Mouse (Mus musculus): ENCODE results near the gene Ccnq. TPM values are rescaled to one million over a fixed set of nuclear protein-coding genes. Genes with fewer than 3 reads are reported as not detected.
A peak's percentile ranks its signal among the peaks of the same experiment; 100 is the strongest.

The Ccnq gene
- total and polyA plus RNA-seq, 2 experiments from 2014 or later = 35.4 to 35.9 TPM

DNA sequence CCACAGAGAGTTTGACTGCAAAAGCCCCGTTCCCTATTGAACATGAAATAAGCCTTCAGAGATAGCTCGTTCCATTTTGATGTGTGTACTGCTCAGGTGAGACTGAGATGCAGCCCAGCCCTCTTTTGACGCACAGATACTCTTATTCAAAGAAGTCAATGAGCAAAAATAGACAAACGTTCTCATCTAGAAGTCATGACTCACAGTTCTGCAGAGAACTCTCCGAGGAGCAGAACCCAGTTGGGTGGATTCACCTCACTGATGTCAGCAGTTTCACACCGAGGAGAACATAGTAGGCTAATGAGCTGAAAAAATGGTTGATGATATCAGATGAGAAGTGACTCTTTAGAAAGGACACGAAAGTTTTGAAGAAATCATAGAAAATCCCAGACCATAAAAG lies 5.3 kb downstream of the Ccnq start:
- no peaks in the 10 kb centered on the region for H3K9me3 ChIP-seq (ENCODE audit: low read length)
- H3K4me2 ChIP-seq (ENCODE audit: low read depth, low read length) = no peak overlapping the region
- no peak overlapping the region for H3K9ac ChIP-seq (replicated peaks; ENCODE audit: low read length)
- H3K27me3 ChIP-seq (ENCODE audit: insufficient read depth, low read length) = no peaks in the 10 kb centered on the region
- ATAC-seq (no peak), DNase-seq (ENCODE audit: low spot score) (no peak)
- H3K4me1 ChIP-seq (ENCODE audit: insufficient read depth, low read length) = no peaks in the 10 kb centered on the region
- no peak for TF ChIP-seq CTCF (IDR thresholded peaks at IDR 0.05; ENCODE audit: low read depth)
- 91% methylated on average over 7 of the region's 7 CpGs for WGBS
- H3K27ac ChIP-seq = no peak overlapping the region
- H3K4me3 ChIP-seq (ENCODE audit: low read length) = no peak overlapping the region
- no peaks in the 10 kb centered on the region for H3K36me3 ChIP-seq (ENCODE audit: insufficient read depth, low read length)

DNA sequence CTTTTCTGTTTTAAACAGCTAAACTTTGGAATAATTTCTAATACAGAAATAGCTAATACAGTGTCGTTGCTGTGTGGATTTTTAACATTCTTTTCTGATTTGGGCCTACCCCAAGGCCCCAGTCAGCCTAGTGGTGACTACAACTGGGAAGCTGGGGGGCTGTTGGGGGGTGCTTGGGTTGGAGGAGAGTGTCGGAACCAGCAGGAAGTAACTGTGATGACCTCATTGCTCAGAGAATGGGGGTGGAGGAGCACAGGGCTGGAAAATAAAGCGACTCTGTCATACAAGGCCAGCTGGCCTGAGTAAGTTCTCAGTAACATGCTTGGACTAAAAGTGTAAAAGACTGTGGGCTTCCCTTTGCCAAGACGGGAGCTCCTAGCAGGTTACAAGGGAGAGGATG lies 6.1 kb downstream of the Ccnq start:
- no peak overlapping the region for H3K9ac ChIP-seq (replicated peaks; ENCODE audit: low read length)
- H3K27ac ChIP-seq = no peak overlapping the region
- H3K9me3 ChIP-seq (ENCODE audit: low read length) = no peaks in the 10 kb centered on the region
- no peaks in the 10 kb centered on the region for H3K27me3 ChIP-seq (ENCODE audit: insufficient read depth, low read length)
- no peak for DNase-seq (ENCODE audit: low spot score)
- 61% methylated on average over 4 of the region's 4 CpGs for WGBS
- H3K4me3 ChIP-seq (ENCODE audit: low read length) = no peak overlapping the region
- TF ChIP-seq CTCF (IDR thresholded peaks at IDR 0.05; ENCODE audit: low read depth) = no peak
- ATAC-seq = no peak
- no peak overlapping the region for H3K4me2 ChIP-seq (ENCODE audit: low read depth, low read length)
- H3K4me1 ChIP-seq (ENCODE audit: insufficient read depth, low read length) = no peaks in the 10 kb centered on the region
- H3K36me3 ChIP-seq (ENCODE audit: insufficient read depth, low read length) = no peaks in the 10 kb centered on the region

DNA sequence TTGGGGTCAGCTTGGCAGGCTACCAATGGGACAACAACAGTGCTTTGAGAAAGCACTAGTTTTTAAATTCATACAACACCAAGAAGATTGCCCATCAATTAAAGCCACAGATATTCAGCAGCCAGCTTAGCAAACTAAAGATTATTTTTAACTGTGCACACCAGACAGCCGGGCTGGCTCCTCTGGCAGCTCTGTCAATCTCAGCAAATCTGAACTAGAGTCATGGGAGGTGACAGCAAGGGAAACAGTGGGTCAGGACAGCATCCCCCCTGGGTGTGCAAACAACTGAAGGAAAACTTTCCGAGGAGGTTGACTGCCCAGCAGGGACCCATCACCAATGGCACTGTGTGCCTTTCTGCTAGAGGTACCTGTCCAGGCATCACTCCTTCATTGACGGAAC lies 9.1 kb downstream of the Ccnq start:
- no peak overlapping the region for H3K4me3 ChIP-seq (ENCODE audit: low read length)
- H3K9ac ChIP-seq (replicated peaks; ENCODE audit: low read length) = no peak overlapping the region
- H3K27me3 ChIP-seq (ENCODE audit: insufficient read depth, low read length) = no peaks in the 10 kb centered on the region
- 60% methylated on average over 3 of the region's 3 CpGs for WGBS
- no peaks in the 10 kb centered on the region for H3K36me3 ChIP-seq (ENCODE audit: insufficient read depth, low read length)
- H3K27ac ChIP-seq = no peak overlapping the region
- DNase-seq (ENCODE audit: low spot score) (no peak), ATAC-seq (no peak)
- H3K4me2 ChIP-seq (ENCODE audit: low read depth, low read length) = no peak overlapping the region
- H3K4me1 ChIP-seq (ENCODE audit: insufficient read depth, low read length) = no peaks in the 10 kb centered on the region
- no peak for TF ChIP-seq CTCF (IDR thresholded peaks at IDR 0.05; ENCODE audit: low read depth)
- H3K9me3 ChIP-seq (ENCODE audit: low read length) = no peaks in the 10 kb centered on the region

DNA sequence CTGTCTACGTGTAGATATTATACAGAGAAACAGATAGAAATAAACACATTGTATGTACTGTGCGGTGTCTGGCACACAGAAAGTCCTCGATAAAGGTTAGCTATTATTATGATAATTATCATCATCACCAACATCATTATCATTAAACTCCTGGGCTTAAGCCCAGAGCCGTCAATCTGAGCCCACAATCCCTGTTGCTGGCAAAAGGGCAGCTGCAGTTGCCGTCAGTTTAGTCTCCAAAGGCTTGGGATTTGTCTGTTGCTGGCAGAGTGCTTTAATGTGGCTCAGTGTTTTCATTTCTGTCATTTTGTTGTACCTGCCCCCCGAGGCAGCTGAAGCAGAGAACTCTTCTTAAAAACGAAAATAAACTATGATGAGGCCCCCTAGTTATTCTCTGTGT lies 9.6 kb downstream of the Ccnq start:
- no peaks in the 10 kb centered on the region for H3K36me3 ChIP-seq (ENCODE audit: insufficient read depth, low read length)
- H3K9ac ChIP-seq (replicated peaks; ENCODE audit: low read length) = no peak overlapping the region
- 37% methylated on average over 7 of the region's 7 CpGs for WGBS
- TF ChIP-seq CTCF (IDR thresholded peaks at IDR 0.05; ENCODE audit: low read depth) = no peak
- H3K9me3 ChIP-seq (ENCODE audit: low read length) = no peaks in the 10 kb centered on the region
- DNase-seq (ENCODE audit: low spot score) (peak; percentile 16), ATAC-seq (no peak)
- no peak overlapping the region for H3K4me3 ChIP-seq (ENCODE audit: low read length)
- no peak overlapping the region for H3K27ac ChIP-seq
- no peaks in the 10 kb centered on the region for H3K27me3 ChIP-seq (ENCODE audit: insufficient read depth, low read length)
- no peak overlapping the region for H3K4me2 ChIP-seq (ENCODE audit: low read depth, low read length)
- H3K4me1 ChIP-seq (ENCODE audit: insufficient read depth, low read length) = no peaks in the 10 kb centered on the region

DNA sequence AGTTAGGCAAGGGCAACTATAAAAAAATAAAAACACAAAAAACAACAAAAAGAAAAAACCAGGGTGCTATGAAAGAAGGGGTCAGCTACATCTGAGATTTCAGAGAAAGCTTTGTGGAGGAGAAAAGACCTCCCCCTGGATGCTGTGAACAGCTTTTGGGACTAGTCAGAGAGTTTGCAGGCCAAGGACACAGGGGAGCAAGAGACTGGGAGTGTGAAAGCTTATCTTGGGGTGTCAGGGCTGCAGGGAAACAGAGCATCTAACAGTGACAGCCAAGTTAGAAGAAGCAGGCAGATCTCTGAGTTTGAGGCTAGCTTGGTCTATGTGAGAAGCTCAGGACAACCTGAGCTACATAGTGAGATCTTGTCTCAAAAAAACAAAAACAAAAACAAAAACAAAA lies 12.2 kb downstream of the Ccnq start:
- no peak overlapping the region for H3K4me3 ChIP-seq (ENCODE audit: low read length)
- H3K4me1 ChIP-seq (ENCODE audit: insufficient read depth, low read length) = no peaks in the 10 kb centered on the region
- H3K36me3 ChIP-seq (ENCODE audit: insufficient read depth, low read length) = no peaks in the 10 kb centered on the region
- H3K9me3 ChIP-seq (ENCODE audit: low read length) = no peaks in the 10 kb centered on the region
- DNase-seq (ENCODE audit: low spot score) = no peak
- H3K27ac ChIP-seq = no peak overlapping the region
- no peak overlapping the region for H3K4me2 ChIP-seq (ENCODE audit: low read depth, low read length)
- no peak overlapping the region for H3K9ac ChIP-seq (replicated peaks; ENCODE audit: low read length)
- ATAC-seq = no peak
- TF ChIP-seq CTCF (IDR thresholded peaks at IDR 0.05; ENCODE audit: low read depth) = no peak
- no peaks in the 10 kb centered on the region for H3K27me3 ChIP-seq (ENCODE audit: insufficient read depth, low read length)

DNA sequence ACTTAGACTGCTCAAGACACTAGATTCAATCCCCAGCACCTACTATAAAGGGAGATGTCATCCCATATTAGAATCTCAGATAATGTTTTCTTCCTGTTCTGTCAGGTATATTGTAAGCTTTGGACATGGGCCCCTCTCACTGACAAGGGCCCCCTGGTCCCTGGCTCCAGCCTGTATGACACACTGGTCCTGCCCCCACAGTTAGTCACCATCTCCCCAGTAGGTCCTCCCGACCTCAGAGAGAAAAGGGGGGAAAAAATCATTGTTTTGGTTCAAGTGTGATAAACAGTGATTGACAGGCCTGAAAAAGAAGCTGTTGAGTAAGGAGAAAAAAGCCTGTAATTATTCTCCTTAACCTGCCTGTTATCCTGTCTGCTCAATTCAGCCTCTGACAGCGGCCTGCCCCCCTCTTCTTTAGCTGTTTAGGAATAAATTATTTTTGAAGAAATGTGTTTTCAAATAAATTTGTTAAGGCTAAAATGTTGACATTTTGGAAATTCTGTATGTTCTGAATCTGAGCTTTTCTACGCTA lies 14.6 kb downstream of the Ccnq start:
- Histone ChIP-seq H3K27me3 (ENCODE audit: insufficient read depth, low read length) (no peaks in the 10 kb centered on the region), H3K9me3 (ENCODE audit: low read length) (no peaks in the 10 kb centered on the region), H3K36me3 (ENCODE audit: insufficient read depth, low read length) (no peaks in the 10 kb centered on the region), H3K4me2 (ENCODE audit: low read depth, low read length) (no peak overlapping the region), H3K27ac (no peak overlapping the region), H3K4me3 (ENCODE audit: low read length) (no peak overlapping the region), H3K4me1 (ENCODE audit: insufficient read depth, low read length) (no peaks in the 10 kb centered on the region), H3K9ac (replicated peaks; ENCODE audit: low read length) (no peak overlapping the region)
- 50% methylated on average over 3 of the region's 3 CpGs for WGBS
- TF ChIP-seq CTCF (IDR thresholded peaks at IDR 0.05; ENCODE audit: low read depth) = no peak
- ATAC-seq (no peak), DNase-seq (ENCODE audit: low spot score) (no peak)

DNA sequence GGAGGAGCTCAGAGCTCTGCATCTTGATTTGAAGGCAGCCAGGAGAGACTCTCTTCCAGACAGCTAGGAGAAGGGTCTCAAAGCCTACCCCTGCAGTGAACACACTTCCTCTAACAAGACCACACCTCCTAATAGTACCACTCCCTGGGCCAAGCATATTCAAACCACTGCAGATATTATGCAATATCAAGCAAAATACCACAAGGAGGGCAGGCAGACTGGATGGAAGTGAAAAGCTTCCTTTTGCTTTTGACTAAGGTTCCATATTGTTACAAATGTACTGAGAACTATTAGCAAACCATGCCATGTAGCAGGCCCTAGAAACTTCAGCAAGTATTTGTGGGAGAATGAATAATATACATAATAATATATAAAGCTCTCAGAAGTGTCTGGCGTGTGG lies 16.4 kb downstream of the Ccnq start:
- no peak overlapping the region for H3K27ac ChIP-seq
- H3K4me3 ChIP-seq (ENCODE audit: low read length) = no peak overlapping the region
- ATAC-seq (no peak), DNase-seq (ENCODE audit: low spot score) (no peak)
- no peaks in the 10 kb centered on the region for H3K27me3 ChIP-seq (ENCODE audit: insufficient read depth, low read length)
- no peaks in the 10 kb centered on the region for H3K36me3 ChIP-seq (ENCODE audit: insufficient read depth, low read length)
- no peak for TF ChIP-seq CTCF (IDR thresholded peaks at IDR 0.05; ENCODE audit: low read depth)
- H3K4me1 ChIP-seq (ENCODE audit: insufficient read depth, low read length) = no peaks in the 10 kb centered on the region
- H3K9ac ChIP-seq (replicated peaks; ENCODE audit: low read length) = no peak overlapping the region
- no peaks in the 10 kb centered on the region for H3K9me3 ChIP-seq (ENCODE audit: low read length)
- 95% methylated on average over 1 of the region's 1 CpGs for WGBS
- no peak overlapping the region for H3K4me2 ChIP-seq (ENCODE audit: low read depth, low read length)
